Mouse (Mus musculus) brown adipose tissue, adult 24 weeks (tissue): ENCODE measurements around the gene Tgfb3. TPM values are rescaled to one million over a fixed set of nuclear protein-coding genes. Genes with fewer than 3 reads are reported as not detected.
A peak's percentile ranks its signal among the peaks of the same experiment; 100 is the strongest.

Experiments used
- H3K27ac ChIP-seq: fragments of 200-500 bp; replicated peaks from 2 replicates; pipeline ENCODE4 v1.5.1; 2012; ENCODE audit warnings: low read depth, mild to moderate bottlenecking, low read length
- H3K4me1 ChIP-seq: fragments of 200-500 bp; 2 replicates; pipeline ENCODE4 v1.6.1; 2012; ENCODE audit warnings: low read length, mixed read lengths; ENCODE audit not compliant: control insufficient read depth, insufficient read depth, insufficient read length
- H3K4me3 ChIP-seq: fragments of 200-500 bp; 2 replicates; pipeline ENCODE4 v1.5.1; 2012; ENCODE audit warnings: low read depth, mild to moderate bottlenecking, low read length, moderate library complexity; ENCODE audit not compliant: insufficient read depth
- polyA plus RNA-seq: library from polyadenylated mRNA; stranded (reverse); fragments of >200 nt; gene quantifications from 2 replicates; pipeline ENCODE4 v1.2.4, GENCODE M21; 2012; ENCODE audit not compliant: missing spikeins, insufficient read depth, insufficient read length

Gene Tgfb3
- polyA plus RNA-seq, 1 experiment: 3.9 TPM

- H3K4me3 ChIP-seq: no peak overlapping the region
- H3K27ac ChIP-seq: no peak overlapping the region
- no peaks in the 10 kb centered on the region for H3K4me1 ChIP-seq
These were observed 15.2 kb upstream of the Tgfb3 start for GRCm38 (mm10) chr12:86094075-86094474.

GRCm38 (mm10) chr12:86091601-86092132 is 12.8 kb upstream of the Tgfb3 start:
- Histone ChIP-seq H3K27ac (peak overlapping the region; percentile 62), H3K4me1 (peaks cover 11% of the 10 kb centered on the region), H3K4me3 (no peak overlapping the region)

- H3K27ac ChIP-seq: peak overlapping the region; percentile 53
- H3K4me3 ChIP-seq: no peak overlapping the region
- peaks cover 11% of the 10 kb centered on the region for H3K4me1 ChIP-seq
These were observed 11.9 kb upstream of the Tgfb3 start for GRCm38 (mm10) chr12:86090764-86091163.

GRCm38 (mm10) chr12:86088042-86088441 is 9.2 kb upstream of the Tgfb3 start:
- Histone ChIP-seq H3K4me1 (peaks cover 13% of the 10 kb centered on the region), H3K4me3 (no peak overlapping the region), H3K27ac (peak overlapping the region; percentile 57; the same call in 1 of the 2 replicates)

- Histone ChIP-seq H3K4me3 (no peak overlapping the region), H3K27ac (no peak overlapping the region)
These were observed 7.7 kb upstream of the Tgfb3 start for GRCm38 (mm10) chr12:86086550-86086949.

GRCm38 (mm10) chr12:86085873-86086272 is 7.0 kb upstream of the Tgfb3 start:
- no peak overlapping the region for H3K27ac ChIP-seq

More at GRCm38 (mm10) chr12:86086550-86086949, 7.7 kb upstream of the Tgfb3 start:
- peaks cover 13% of the 10 kb centered on the region for H3K4me1 ChIP-seq

GRCm38 (mm10) chr12:86082481-86083012 is 3.7 kb upstream of the Tgfb3 start, which contains the start of gene Ift43:
Gene Ift43 (plus strand): TSS chr12:86082541.
- peak within 1 kb of the TSS; percentile 84 for H3K4me3 ChIP-seq
- H3K27ac ChIP-seq: peak within 1 kb of the TSS; percentile 39; the same call in 1 of the 2 replicates
- H3K4me1 ChIP-seq: peaks cover 9% of the 10 kb centered on the region

More at GRCm38 (mm10) chr12:86085873-86086272, 7.0 kb upstream of the Tgfb3 start:
- H3K4me3 ChIP-seq: no peak overlapping the region
- H3K4me1 ChIP-seq: peaks cover 13% of the 10 kb centered on the region

GRCm38 (mm10) chr12:86079202-86079667 is 394 bp upstream of the Tgfb3 start:
- H3K4me3 ChIP-seq: peak overlapping the region; percentile 86
- H3K4me1 ChIP-seq: peaks cover 2% of the 10 kb centered on the region; the same call in 1 of the 2 replicates
- peak overlapping the region; percentile 86 for H3K27ac ChIP-seq

GRCm38 (mm10) chr12:86078176-86078552 is 677 bp downstream of the Tgfb3 start:
- Histone ChIP-seq H3K4me3 (peak overlapping the region; percentile 86), H3K4me1 (peaks cover 2% of the 10 kb centered on the region; the same call in 1 of the 2 replicates), H3K27ac (peak overlapping the region; percentile 18; the same call in 1 of the 2 replicates)

- peak overlapping the region; percentile 86 for H3K4me3 ChIP-seq
- H3K27ac ChIP-seq: 0 out of 2 replicates have a peak overlapping the region, but pooled peaks have one; percentile 16
- H3K4me1 ChIP-seq: peaks cover 2% of the 10 kb centered on the region; the same call in 1 of the 2 replicates
These were observed 1.1 kb downstream of the Tgfb3 start for GRCm38 (mm10) chr12:86077736-86078135.

- no peak overlapping the region for H3K27ac ChIP-seq
- H3K4me1 ChIP-seq: peaks cover 2% of the 10 kb centered on the region; the same call in 1 of the 2 replicates
- peak overlapping the region; percentile 86 for H3K4me3 ChIP-seq
These were observed 1.5 kb downstream of the Tgfb3 start for GRCm38 (mm10) chr12:86077322-86077721.

- no peak overlapping the region for H3K27ac ChIP-seq
- peak overlapping the region; percentile 86 for H3K4me3 ChIP-seq
- peaks cover 2% of the 10 kb centered on the region; the same call in 1 of the 2 replicates for H3K4me1 ChIP-seq
These were observed 2.4 kb downstream of the Tgfb3 start for GRCm38 (mm10) chr12:86076321-86076901.

- Histone ChIP-seq H3K4me3 (no peak overlapping the region), H3K27ac (no peak overlapping the region), H3K4me1 (peaks cover 2% of the 10 kb centered on the region; the same call in 1 of the 2 replicates)
These were observed 3.5 kb downstream of the Tgfb3 start for GRCm38 (mm10) chr12:86075358-86075757.

- no peak overlapping the region for H3K4me3 ChIP-seq
- H3K27ac ChIP-seq: no peak overlapping the region
- H3K4me1 ChIP-seq: peaks cover 2% of the 10 kb centered on the region; the same call in 1 of the 2 replicates
These were observed 4.2 kb downstream of the Tgfb3 start for GRCm38 (mm10) chr12:86074681-86075080.

- Histone ChIP-seq H3K4me3 (no peak overlapping the region), H3K27ac (no peak overlapping the region), H3K4me1 (no peaks in the 10 kb centered on the region; the same call in 1 of the 2 replicates)
These were observed 7.4 kb downstream of the Tgfb3 start for GRCm38 (mm10) chr12:86071432-86071831.
